Mouse (Mus musculus): ENCODE measurements around the gene 4930578G10Rik. TPM values are rescaled to one million over a fixed set of nuclear protein-coding genes. Genes with fewer than 3 reads are reported as not detected.
"Not testable (repeated sequence)": the region's sequence is repeated elsewhere in the genome, so short reads cannot be mapped to it uniquely, and the experiment has no call there.

Gene 4930578G10Rik
- total RNA-seq (2022) = 1 to 10 TPM in 1 of 4 experiments, under 1 TPM in 1, not detected in 2; 0.67 to 1.4 TPM

GRCm38 (mm10) chr4:42735245-42735644 is at the start of gene 4930578G10Rik:
Gene 4930578G10Rik (plus strand): TSS chr4:42735545.
- DNase-seq = not testable (repeated sequence)

- not testable (repeated sequence) for DNase-seq
These were observed 21.1 kb downstream of the 4930578G10Rik start, which contains the start of gene Ccl19 for GRCm38 (mm10) chr4:42756477-42756876. Gene Ccl19 (minus strand): TSS chr4:42756577.

GRCm38 (mm10) chr4:42773893-42774292 is 38.5 kb downstream of the 4930578G10Rik start, which contains the start of gene Ccl21a:
Gene Ccl21a (minus strand): TSS chr4:42773993.
- not testable (repeated sequence) for DNase-seq

GRCm38 (mm10) chr4:42853788-42854187 is 118.4 kb downstream of the 4930578G10Rik start, which contains the start of gene Fam205a1:
Gene Fam205a1 (minus strand): TSS chr4:42853888.
- not testable (repeated sequence) for DNase-seq

- DNase-seq = not testable (repeated sequence)
These were observed 121.3 kb downstream of the 4930578G10Rik start, which contains the start of gene Gm12394 for GRCm38 (mm10) chr4:42856671-42857070. Gene Gm12394 (minus strand): TSS chr4:42856771.

GRCm38 (mm10) chr4:42860483-42860882 is 125.1 kb downstream of the 4930578G10Rik start:
- DNase-seq = not testable (repeated sequence)

- not testable (repeated sequence) for DNase-seq
These were observed 128.1 kb downstream of the 4930578G10Rik start for GRCm38 (mm10) chr4:42863487-42863886.

- DNase-seq = no peak
These were observed 132.0 kb downstream of the 4930578G10Rik start for GRCm38 (mm10) chr4:42867390-42867789.

GRCm38 (mm10) chr4:42868193-42868592 is 132.8 kb downstream of the 4930578G10Rik start:
- no peak for DNase-seq

GRCm38 (mm10) chr4:42870748-42871147 is 135.4 kb downstream of the 4930578G10Rik start:
- no peak for DNase-seq

GRCm38 (mm10) chr4:42872151-42872550 is 136.8 kb downstream of the 4930578G10Rik start:
- no peak for DNase-seq

GRCm38 (mm10) chr4:42872746-42873435 is 137.5 kb downstream of the 4930578G10Rik start:
- no peak for DNase-seq

- no peak for DNase-seq
These were observed 138.8 kb downstream of the 4930578G10Rik start, which contains the start of gene Fam205c for GRCm38 (mm10) chr4:42874134-42874533. Gene Fam205c (minus strand): TSS chr4:42874234.

- DNase-seq = peak; percentile 28
These were observed 141.4 kb downstream of the 4930578G10Rik start for GRCm38 (mm10) chr4:42876586-42877291.

GRCm38 (mm10) chr4:42877657-42878056 is 142.3 kb downstream of the 4930578G10Rik start:
- DNase-seq = no peak

- no peak for DNase-seq
These were observed 144.7 kb downstream of the 4930578G10Rik start for GRCm38 (mm10) chr4:42879829-42880676.

GRCm38 (mm10) chr4:42880677-42880948 is 145.3 kb downstream of the 4930578G10Rik start:
- DNase-seq = no peak

- no peak for DNase-seq
These were observed 151.6 kb downstream of the 4930578G10Rik start for GRCm38 (mm10) chr4:42886926-42887325.

- no peak for DNase-seq
These were observed 153.5 kb downstream of the 4930578G10Rik start for GRCm38 (mm10) chr4:42888806-42889205.

GRCm38 (mm10) chr4:42891176-42891575 is 155.8 kb downstream of the 4930578G10Rik start:
- DNase-seq = no peak

GRCm38 (mm10) chr4:42895118-42895517 is 159.8 kb downstream of the 4930578G10Rik start:
- DNase-seq = no peak

All from adrenal gland, adult 8-10 months (tissue).